Mouse (Mus musculus) liver, adult (tissue): ENCODE measurements at regions not wholly inside any gene's neighbourhood (a gene's known extent, or its start where the extent isn't known, plus 50 kb on each side); places are given as distances from the start of the nearest gene placed in this dataset.

Experiments
- GATA4 ChIP-seq: IDR thresholded peaks from 2 replicates; pipeline ENCODE4 v1.6.1; 2014; ENCODE audit warnings: mild to moderate bottlenecking, low read length; ENCODE audit not compliant: insufficient replicate concordance

GRCm38 (mm10) chr10:37680601-37681000 lies 541.9 kb upstream of the Marcks start:
- TF ChIP-seq GATA4, result no peak

- TF ChIP-seq GATA4, result no peak
These were observed 539.1 kb upstream of the Marcks start for GRCm38 (mm10) chr10:37677826-37678225.

- TF ChIP-seq GATA4, result no peak
These were observed 530.1 kb upstream of the Marcks start for GRCm38 (mm10) chr10:37668827-37669226.

GRCm38 (mm10) chr10:37667031-37667745 lies 528.5 kb upstream of the Marcks start:
- no peak for TF ChIP-seq GATA4

GRCm38 (mm10) chr10:37666535-37666934 lies 527.8 kb upstream of the Marcks start:
- no peak for TF ChIP-seq GATA4

- TF ChIP-seq GATA4, result no peak
These were observed 498.4 kb upstream of the Marcks start for GRCm38 (mm10) chr10:37637001-37637562.

GRCm38 (mm10) chr10:37636421-37636820 lies 497.7 kb upstream of the Marcks start:
- TF ChIP-seq GATA4, result no peak

- TF ChIP-seq GATA4, result no peak
These were observed 491.7 kb upstream of the Marcks start for GRCm38 (mm10) chr10:37630403-37630802.

GRCm38 (mm10) chr10:37627900-37628299 lies 489.2 kb upstream of the Marcks start:
- TF ChIP-seq GATA4, result no peak

GRCm38 (mm10) chr10:37626758-37627201 lies 488.1 kb upstream of the Marcks start:
- no peak for TF ChIP-seq GATA4

- no peak for TF ChIP-seq GATA4
These were observed 487.4 kb upstream of the Marcks start for GRCm38 (mm10) chr10:37625972-37626757.

- 0 out of 2 replicates have a peak, but pooled peaks have one; percentile 14 for TF ChIP-seq GATA4
These were observed 484.3 kb upstream of the Marcks start for GRCm38 (mm10) chr10:37623041-37623440.

- no peak for TF ChIP-seq GATA4
These were observed 479.9 kb upstream of the Marcks start for GRCm38 (mm10) chr10:37618606-37619005.

- TF ChIP-seq GATA4, result no peak
These were observed 479.1 kb upstream of the Marcks start for GRCm38 (mm10) chr10:37617708-37618300.

- TF ChIP-seq GATA4, result no peak
These were observed 477.4 kb upstream of the Marcks start for GRCm38 (mm10) chr10:37615926-37616691.
